ENCODE assay signal across 12 mouse cellular contexts in the genomic region with DNA sequence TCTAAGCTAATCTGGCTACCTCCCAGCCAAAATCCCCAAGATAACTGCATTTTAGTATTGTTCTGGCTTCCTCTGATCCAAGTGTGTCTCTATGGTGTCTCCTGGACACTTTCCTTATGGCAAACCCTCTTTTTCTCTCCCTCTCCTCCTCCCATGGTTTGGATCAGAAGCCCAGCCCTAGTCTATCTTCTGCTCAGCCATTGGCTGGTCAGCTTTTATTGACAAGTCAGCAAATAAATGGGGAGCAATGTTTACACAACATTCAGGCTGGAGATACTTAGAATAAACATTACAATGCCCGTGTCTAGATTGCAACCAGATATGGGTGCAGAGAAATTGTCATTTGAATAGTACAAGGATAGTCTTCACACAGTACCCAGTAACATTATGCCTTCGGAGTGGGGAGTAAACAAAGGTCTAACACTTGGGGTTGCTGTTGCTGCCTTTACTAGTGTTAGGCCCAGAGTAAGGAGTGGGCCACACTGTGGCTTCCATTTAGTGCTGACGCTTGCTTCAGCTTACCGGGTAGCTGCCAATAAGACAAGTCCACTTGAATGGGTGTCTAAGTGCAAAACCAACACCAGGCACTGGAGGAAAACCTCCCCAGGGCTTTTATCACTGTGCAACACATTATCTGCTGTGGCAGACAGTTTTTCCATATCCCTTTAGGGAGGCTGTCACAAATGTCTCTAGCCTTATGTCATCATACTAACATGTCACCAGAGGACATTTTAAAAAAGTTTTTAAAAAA. TPM values are rescaled to one million over a fixed set of nuclear protein-coding genes. Genes with fewer than 3 reads are reported as not detected.
DNase-seq lines count a peak whose midpoint lies in the region; ATAC-seq and TF ChIP-seq lines count a peak whose summit lies in the region.
"Had no signal": no experiment of that assay in that cellular context is flagged by ENCODE, and none has a peak within 500 bp of the region (broad histone marks: within the 10 kb centered on the region; RNA-seq: fewer than 3 reads in every experiment).

No protein-coding gene starts in this region.

- H3K4me2 ChIP-seq in intestine, embryonic 15.5 days (replicated peaks), result no peak overlapping the region
- no peak overlapping the region for H3K4me2 ChIP-seq in intestine, postnatal 0 days (replicated peaks; ENCODE audit: low read depth)
- peak overlapping the region; percentile 45 for H3K4me2 ChIP-seq in liver, embryonic 11.5 days
- H3K4me2 ChIP-seq: limb, embryonic 13.5 days had no signal

- no peaks in the 10 kb centered on the region for H3K4me1 ChIP-seq in intestine, embryonic 15.5 days (replicated peaks)
- no peaks in the 10 kb centered on the region for H3K4me1 ChIP-seq in intestine, postnatal 0 days (replicated peaks; ENCODE audit: control insufficient read depth, insufficient read depth, low read length)
- H3K4me1 ChIP-seq in brown adipose tissue, adult 24 weeks (ENCODE audit: control insufficient read depth, insufficient read depth, insufficient read length, low read length), result no peaks in the 10 kb centered on the region
- peaks cover 19% of the 10 kb centered on the region for H3K4me1 ChIP-seq in liver, embryonic 11.5 days (replicated peaks; ENCODE audit: control insufficient read depth, insufficient read depth, low read length)
- H3K4me1 ChIP-seq: limb, embryonic 13.5 days had no signal

- DNase-seq in liver, embryonic 11.5 days (ENCODE audit: low spot score), result no peak
- DNase-seq in spleen, postnatal 10 days (ENCODE audit: low spot score in 2 of 2), result peak; percentile 38 to 50
- no peak for DNase-seq in embryo, embryonic 9.5 days (ENCODE audit: extremely low spot score)
- DNase-seq in ovary, postnatal 36 days (ENCODE audit: low spot score), result no peak
- no peak for DNase-seq in cerebellum, adult 9-10 months
- DNase-seq: cerebellum, adult 9-11 months; gastrocnemius, postnatal 10 days; layer of hippocampus, adult 9-11 months had no signal

- 39% methylated on average over 4 of the region's 4 CpGs for WGBS in intestine, embryonic 15.5 days
- WGBS in intestine, postnatal 0 days, result 29% methylated on average over 4 of the region's 4 CpGs
- 31% methylated on average over 4 of the region's 4 CpGs for WGBS in liver, embryonic 11.5 days

- TF ChIP-seq CTCF in intestine, postnatal 0 days (IDR thresholded peaks at IDR 0.05; ENCODE audit: low read depth), result no peak

- no peak overlapping the region for H3K9ac ChIP-seq in intestine, embryonic 15.5 days
- H3K9ac ChIP-seq in intestine, postnatal 0 days (ENCODE audit: low read depth, low read length), result no peak overlapping the region
- H3K9ac ChIP-seq in liver, embryonic 11.5 days (ENCODE audit: low read depth, low read length), result 0 out of 2 replicates have a peak overlapping the region, but pooled peaks have one; percentile 2
- H3K9ac ChIP-seq: limb, embryonic 13.5 days had no signal

- ATAC-seq in intestine, embryonic 15.5 days, result peak; percentile 41; the same call in 1 of the 2 replicates
- no peak for ATAC-seq in intestine, postnatal 0 days
- ATAC-seq in liver, embryonic 11.5 days (replicated peaks; ENCODE audit: low FRiP score), result peak; percentile 91

- H3K27ac ChIP-seq in intestine, embryonic 15.5 days, result no peak overlapping the region
- no peak overlapping the region for H3K27ac ChIP-seq in intestine, postnatal 0 days (ENCODE audit: low read depth, low read length)
- H3K27ac ChIP-seq in brown adipose tissue, adult 24 weeks (replicated peaks; ENCODE audit: low read depth, low read length), result peak overlapping the region; percentile 88
- H3K27ac ChIP-seq in liver, embryonic 11.5 days (ENCODE audit: low read depth, low read length), result peak overlapping the region; percentile 85
- H3K27ac ChIP-seq: limb, embryonic 13.5 days had no signal

- H3K36me3 ChIP-seq in intestine, embryonic 15.5 days, result no peaks in the 10 kb centered on the region
- H3K36me3 ChIP-seq in intestine, postnatal 0 days (ENCODE audit: control insufficient read depth, insufficient read depth), result no peaks in the 10 kb centered on the region
- no peaks in the 10 kb centered on the region for H3K36me3 ChIP-seq in liver, embryonic 11.5 days (ENCODE audit: control insufficient read depth, insufficient read depth, low read length)
- H3K36me3 ChIP-seq: limb, embryonic 13.5 days had no signal

- no peaks in the 10 kb centered on the region for H3K27me3 ChIP-seq in intestine, embryonic 15.5 days (replicated peaks)
- H3K27me3 ChIP-seq in intestine, postnatal 0 days (replicated peaks; ENCODE audit: control insufficient read depth, insufficient read depth, low read length), result no peaks in the 10 kb centered on the region
- H3K27me3 ChIP-seq in liver, embryonic 11.5 days (replicated peaks; ENCODE audit: control insufficient read depth, insufficient read depth, low read length), result no peaks in the 10 kb centered on the region
- H3K27me3 ChIP-seq: limb, embryonic 13.5 days had no signal

- H3K4me3 ChIP-seq in intestine, embryonic 15.5 days (replicated peaks), result no peak overlapping the region
- H3K4me3 ChIP-seq in intestine, postnatal 0 days (ENCODE audit: low read depth, low read length), result no peak overlapping the region
- no peak overlapping the region for H3K4me3 ChIP-seq in brown adipose tissue, adult 24 weeks (ENCODE audit: insufficient read depth, low read depth, low read length)
- no peak overlapping the region for H3K4me3 ChIP-seq in liver, embryonic 11.5 days (ENCODE audit: low read depth, low read length)
- H3K4me3 ChIP-seq: limb, embryonic 13.5 days had no signal

- H3K9me3 ChIP-seq in intestine, embryonic 15.5 days, result no peaks in the 10 kb centered on the region
- no peaks in the 10 kb centered on the region for H3K9me3 ChIP-seq in intestine, postnatal 0 days (ENCODE audit: control insufficient read depth)
- no peaks in the 10 kb centered on the region for H3K9me3 ChIP-seq in liver, embryonic 11.5 days (ENCODE audit: control insufficient read depth, low read length)
- H3K9me3 ChIP-seq: limb, embryonic 13.5 days had no signal

RNA-seq across cellular contexts. Expression of gene Pla2g16, which starts 5.5 kb away (rescaled TPM):
- polyA plus RNA-seq in intestine, embryonic 15.5 days (2015; fragmentation: Nextera tagmentation; extraction: Ambion mirVana), result 7.6 and 8.4 TPM in 2 replicates
- polyA plus RNA-seq in intestine, postnatal 0 days (2015; fragmentation: Nextera tagmentation; extraction: Ambion mirVana), result 5.5 and 6.4 TPM in 2 replicates
- 368 and 573 TPM in 2 replicates for polyA plus RNA-seq in brown adipose tissue, adult 24 weeks (2012; ENCODE audit: insufficient read depth, insufficient read length, missing spikeins)
- polyA plus RNA-seq in liver, embryonic 11.5 days (2014; fragmentation: Nextera tagmentation; extraction: Ambion mirVana), result 16.0 TPM in 2 replicates

RNA-seq across cellular contexts. Expression of gene Lgals12, which starts 55.3 kb away (rescaled TPM):
- polyA plus RNA-seq in intestine, embryonic 15.5 days (2015; fragmentation: Nextera tagmentation; extraction: Ambion mirVana), result 1.3 and 2.4 TPM in 2 replicates
- polyA plus RNA-seq in intestine, postnatal 0 days (2015; fragmentation: Nextera tagmentation; extraction: Ambion mirVana), result 0.25 and 0.38 TPM in 2 replicates
- polyA plus RNA-seq in brown adipose tissue, adult 24 weeks (2012; ENCODE audit: insufficient read depth, insufficient read length, missing spikeins), result 78.7 and 93.6 TPM in 2 replicates
- polyA plus RNA-seq in liver, embryonic 11.5 days (2014; fragmentation: Nextera tagmentation; extraction: Ambion mirVana), result not detected in 2 replicates

RNA-seq across cellular contexts. Expression of gene Atl3, which starts 57.9 kb away (rescaled TPM):
- polyA plus RNA-seq in intestine, embryonic 15.5 days (2015; fragmentation: Nextera tagmentation; extraction: Ambion mirVana), result 10.9 and 11.6 TPM in 2 replicates
- 7.3 and 8.9 TPM in 2 replicates for polyA plus RNA-seq in intestine, postnatal 0 days (2015; fragmentation: Nextera tagmentation; extraction: Ambion mirVana)
- polyA plus RNA-seq in brown adipose tissue, adult 24 weeks (2012; ENCODE audit: insufficient read depth, insufficient read length, missing spikeins), result 59.2 and 73.5 TPM in 2 replicates
- 10.7 and 11.2 TPM in 2 replicates for polyA plus RNA-seq in liver, embryonic 11.5 days (2014; fragmentation: Nextera tagmentation; extraction: Ambion mirVana)

Comparison
In these comparisons a context has a peak if more than half of its experiments do, and no peak if none do; other contexts are left out.
1. H3K27ac ChIP-seq: peak in brown adipose tissue, adult 24 weeks (single experiment) and liver, embryonic 11.5 days (single experiment); none in intestine, embryonic 15.5 days (single experiment) and intestine, postnatal 0 days (single experiment).
2. DNase-seq: peak in spleen, postnatal 10 days (2 of 2); none in liver, embryonic 11.5 days (single experiment), embryo, embryonic 9.5 days (single experiment), ovary, postnatal 36 days (single experiment) and cerebellum, adult 9-10 months (single experiment).
3. RNA of gene Pla2g16, which starts 5.5 kb away (polyA plus RNA-seq): 368 to 573 TPM in brown adipose tissue, adult 24 weeks; 16.0 TPM in liver, embryonic 11.5 days, 7.6 to 8.4 TPM in intestine, embryonic 15.5 days and 5.5 to 6.4 TPM in intestine, postnatal 0 days; every median in the first group is over 10 times any median in the second.
4. RNA of gene Lgals12, which starts 55.3 kb away (polyA plus RNA-seq): 78.7 to 93.6 TPM in brown adipose tissue, adult 24 weeks; 1.3 to 2.4 TPM in intestine, embryonic 15.5 days, 0.25 to 0.38 TPM in intestine, postnatal 0 days and not detected in liver, embryonic 11.5 days; every median in the first group is over 10 times any median in the second.